Mouse (Mus musculus) brain, embryonic 14.5 days (tissue): ENCODE measurements around the gene Ubash3b.

Experiments
- CTCF ChIP-seq: fragments of 200-500 bp; IDR thresholded peaks from 2 replicates; pipeline ENCODE4 v1.5.1; 2012; ENCODE audit warnings: inconsistent platforms, mild to moderate bottlenecking, moderate library complexity, borderline replicate concordance; ENCODE audit not compliant: insufficient read depth, insufficient read length; ENCODE audit errors: extremely low read depth
- POLR2A ChIP-seq: fragments of 200-500 bp; IDR thresholded peaks from 2 replicates; pipeline ENCODE4 v1.6.1; 2012; ENCODE audit warnings: mild to moderate bottlenecking, inconsistent platforms, borderline replicate concordance; ENCODE audit not compliant: poor library complexity, insufficient read depth, insufficient read length, severe bottlenecking; ENCODE audit errors: extremely low read depth

GRCm38 (mm10) chr9:41166886-41167285 lies 5.4 kb upstream of the Ubash3b start:
- TF ChIP-seq CTCF: no peak
- no peak for TF ChIP-seq POLR2A
